Mouse (Mus musculus) hindbrain, embryonic 12.5 days (tissue): ENCODE results near the gene Phc1. TPM values are rescaled to one million over a fixed set of nuclear protein-coding genes. Genes with fewer than 3 reads are reported as not detected.
A peak's percentile ranks its signal among the peaks of the same experiment; 100 is the strongest.

ENCODE experiments used
- ATAC-seq: fragments of 200-750 bp; cut with Nextera tagmentation; 2 replicates; pipeline ENCODE4 v1.8.0; 2017; ENCODE audit warnings: moderate TSS enrichment; ENCODE audit not compliant: low FRiP score
- H3K27ac ChIP-seq: fragments of 300-500 bp; sonication (generic); 2 replicates; pipeline ENCODE4 v1.5.1; 2016; ENCODE audit warnings: mild to moderate bottlenecking
- H3K27me3 ChIP-seq: fragments of 300-500 bp; sonication (generic); 2 replicates; pipeline ENCODE4 v1.6.1; 2016; ENCODE audit warnings: mild to moderate bottlenecking
- H3K36me3 ChIP-seq: fragments of 300-500 bp; sonication (generic); 2 replicates; pipeline ENCODE4 v1.6.1; 2016; ENCODE audit warnings: mild to moderate bottlenecking
- H3K4me1 ChIP-seq: fragments of 300-500 bp; sonication (generic); 2 replicates; pipeline ENCODE4 v1.6.1; 2016
- H3K4me2 ChIP-seq: fragments of 300-500 bp; sonication (generic); replicated peaks from 2 replicates; pipeline ENCODE4 v1.6.1; 2016; ENCODE audit warnings: mild to moderate bottlenecking
- H3K4me3 ChIP-seq: fragments of 300-500 bp; sonication (generic); 2 replicates; pipeline ENCODE4 v1.5.1; 2016; ENCODE audit warnings: mild to moderate bottlenecking
- H3K9ac ChIP-seq: fragments of 300-500 bp; sonication (generic); 2 replicates; pipeline ENCODE4 v1.6.1; 2016; ENCODE audit warnings: mild to moderate bottlenecking, moderate library complexity
- H3K9me3 ChIP-seq: fragments of 300-500 bp; sonication (generic); replicated peaks from 2 replicates; pipeline ENCODE4 v1.6.1; 2016; ENCODE audit warnings: mild to moderate bottlenecking
- WGBS: fragments of 180-500 bp; shearing (Covaris S2); methylation state at CpG from one replicate; pipeline ENCODE4 v1.1.7; 2016; 5-methylcytosine and 5-hydroxymethylcytosine counted together
- polyA plus RNA-seq: library from polyadenylated mRNA; unstranded; fragments of >200 nt; fragmentation: Nextera tagmentation; extraction: Ambion mirVana; gene quantifications from 2 replicates; pipeline ENCODE4 v1.2.1, GENCODE M21; 2016

The Phc1 gene
- polyA plus RNA-seq, 1 experiment from 2014 or later: 34.9 TPM

GRCm38 (mm10) chr6:122303526-122303925 lies 36.8 kb downstream of the Phc1 start:
- Histone ChIP-seq H3K4me3 (no peak overlapping the region), H3K27me3 (no peaks in the 10 kb centered on the region), H3K4me1 (0 out of 2 replicates have a peak, but pooled peaks cover 3% of the 10 kb centered on the region), H3K9me3 (no peaks in the 10 kb centered on the region), H3K27ac (no peak overlapping the region), H3K9ac (no peak overlapping the region), H3K4me2 (no peak overlapping the region), H3K36me3 (no peaks in the 10 kb centered on the region)
- ATAC-seq: no peak
- 81% methylated on average over 9 of the region's 9 CpGs for WGBS

DNA sequence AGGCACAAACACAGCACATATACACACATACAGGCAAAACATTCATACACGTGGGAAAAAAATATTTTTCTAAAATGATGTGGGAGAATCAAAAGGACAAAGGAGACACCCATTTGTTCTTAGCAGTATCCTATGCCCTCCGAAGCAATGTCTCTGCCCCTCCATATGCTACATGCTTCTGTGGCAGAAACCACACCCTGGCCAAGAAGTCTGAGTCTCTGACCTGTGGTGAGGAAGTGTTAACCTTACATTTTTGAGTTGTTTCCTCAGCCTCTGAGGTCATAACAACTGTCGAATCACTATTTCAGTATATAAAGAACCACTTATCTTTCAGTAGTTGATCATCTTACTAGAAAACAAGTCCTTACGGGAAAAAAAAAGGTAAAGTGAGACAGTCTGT lies 37.7 kb downstream of the Phc1 start:
- Histone ChIP-seq H3K9ac (no peak overlapping the region), H3K4me1 (0 out of 2 replicates have a peak, but pooled peaks cover 2% of the 10 kb centered on the region), H3K27me3 (no peaks in the 10 kb centered on the region), H3K4me3 (no peak overlapping the region), H3K4me2 (no peak overlapping the region), H3K27ac (no peak overlapping the region), H3K9me3 (no peaks in the 10 kb centered on the region), H3K36me3 (no peaks in the 10 kb centered on the region)
- no peak for ATAC-seq
- 86% methylated on average over 4 of the region's 4 CpGs for WGBS

DNA sequence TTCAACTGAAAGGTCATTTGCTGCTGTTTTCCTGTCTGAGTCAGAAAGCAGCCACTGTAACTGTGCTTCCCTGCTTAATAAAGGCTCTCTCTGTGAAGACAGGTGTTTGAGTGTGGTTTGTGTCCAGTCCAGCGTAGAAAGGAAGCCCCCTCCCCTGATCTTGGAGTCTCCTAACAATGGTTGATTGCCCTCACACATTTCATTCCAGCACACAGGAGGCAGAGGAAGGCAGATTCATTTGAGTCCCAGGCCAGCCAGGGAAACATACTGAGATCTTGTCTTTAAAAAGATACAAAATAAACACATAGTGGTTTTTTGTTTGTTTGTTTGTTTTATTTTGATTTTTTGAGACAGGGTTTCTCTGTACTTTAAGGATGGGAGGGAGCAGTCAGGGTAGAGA lies 38.2 kb downstream of the Phc1 start:
- Histone ChIP-seq H3K4me1 (0 out of 2 replicates have a peak, but pooled peaks cover 2% of the 10 kb centered on the region), H3K9ac (no peak overlapping the region), H3K4me3 (no peak overlapping the region), H3K27ac (no peak overlapping the region), H3K27me3 (no peaks in the 10 kb centered on the region), H3K4me2 (no peak overlapping the region), H3K9me3 (no peaks in the 10 kb centered on the region), H3K36me3 (no peaks in the 10 kb centered on the region)
- no peak for ATAC-seq
- WGBS: 67% methylated on average over 1 of the region's 1 CpGs

- H3K4me3 ChIP-seq: no peak overlapping the region
- H3K27ac ChIP-seq: no peak overlapping the region
- WGBS: 72% methylated on average over 3 of the region's 3 CpGs
- H3K36me3 ChIP-seq: no peaks in the 10 kb centered on the region
- no peak overlapping the region for H3K4me2 ChIP-seq
- peaks cover 5% of the 10 kb centered on the region; the same call in 1 of the 2 replicates for H3K4me1 ChIP-seq
- H3K27me3 ChIP-seq: no peaks in the 10 kb centered on the region
- no peaks in the 10 kb centered on the region for H3K9me3 ChIP-seq
- ATAC-seq: no peak
- H3K9ac ChIP-seq: no peak overlapping the region
Observed at GRCm38 (mm10) chr6:122299621-122300133, 40.7 kb downstream of the Phc1 start.

- peak; percentile 39; the same call in 1 of the 2 replicates for ATAC-seq
- no peaks in the 10 kb centered on the region for H3K27me3 ChIP-seq
- no peaks in the 10 kb centered on the region for H3K36me3 ChIP-seq
- peak overlapping the region; percentile 62; the same call in 1 of the 2 replicates for H3K4me2 ChIP-seq
- WGBS: 62% methylated on average over 4 of the region's 4 CpGs
- no peak overlapping the region for H3K4me3 ChIP-seq
- peaks cover 5% of the 10 kb centered on the region; the same call in 1 of the 2 replicates for H3K4me1 ChIP-seq
- no peak overlapping the region for H3K27ac ChIP-seq
- H3K9me3 ChIP-seq: no peaks in the 10 kb centered on the region
- H3K9ac ChIP-seq: no peak overlapping the region
Observed at GRCm38 (mm10) chr6:122298223-122298609, 42.1 kb downstream of the Phc1 start.

- H3K27ac ChIP-seq: peak overlapping the region; percentile 79
- no peaks in the 10 kb centered on the region for H3K9me3 ChIP-seq
- WGBS: 7% methylated on average over 25 of the region's 25 CpGs
- peak; percentile 85 for ATAC-seq
- H3K9ac ChIP-seq: peak overlapping the region; percentile 71
- H3K4me2 ChIP-seq: peak overlapping the region; percentile 62
- no peaks in the 10 kb centered on the region for H3K36me3 ChIP-seq
- H3K4me1 ChIP-seq: peaks cover 5% of the 10 kb centered on the region; the same call in 1 of the 2 replicates
- H3K4me3 ChIP-seq: peak overlapping the region; percentile 46
- no peaks in the 10 kb centered on the region for H3K27me3 ChIP-seq
Observed at GRCm38 (mm10) chr6:122297279-122298222, 42.8 kb downstream of the Phc1 start.

GRCm38 (mm10) chr6:122296918-122297278 lies 43.5 kb downstream of the Phc1 start:
- H3K4me1 ChIP-seq: peaks cover 5% of the 10 kb centered on the region; the same call in 1 of the 2 replicates
- peak; percentile 46 for ATAC-seq

GRCm38 (mm10) chr6:122295242-122295641 lies 45.1 kb downstream of the Phc1 start:
- no peak for ATAC-seq
- Histone ChIP-seq H3K4me2 (no peak overlapping the region), H3K4me1 (peaks cover 5% of the 10 kb centered on the region; the same call in 1 of the 2 replicates), H3K9me3 (no peaks in the 10 kb centered on the region), H3K27me3 (no peaks in the 10 kb centered on the region), H3K27ac (no peak overlapping the region), H3K9ac (no peak overlapping the region), H3K4me3 (no peak overlapping the region), H3K36me3 (no peaks in the 10 kb centered on the region)
- 52% methylated on average over 9 of the region's 9 CpGs for WGBS

More at GRCm38 (mm10) chr6:122296918-122297278, 43.5 kb downstream of the Phc1 start:
- 28% methylated on average over 3 of the region's 3 CpGs for WGBS
- Histone ChIP-seq H3K4me2 (peak overlapping the region; percentile 62), H3K27ac (peak overlapping the region; percentile 79), H3K36me3 (no peaks in the 10 kb centered on the region), H3K27me3 (no peaks in the 10 kb centered on the region), H3K4me3 (peak overlapping the region; percentile 46), H3K9ac (peak overlapping the region; percentile 71), H3K9me3 (no peaks in the 10 kb centered on the region)

DNA sequence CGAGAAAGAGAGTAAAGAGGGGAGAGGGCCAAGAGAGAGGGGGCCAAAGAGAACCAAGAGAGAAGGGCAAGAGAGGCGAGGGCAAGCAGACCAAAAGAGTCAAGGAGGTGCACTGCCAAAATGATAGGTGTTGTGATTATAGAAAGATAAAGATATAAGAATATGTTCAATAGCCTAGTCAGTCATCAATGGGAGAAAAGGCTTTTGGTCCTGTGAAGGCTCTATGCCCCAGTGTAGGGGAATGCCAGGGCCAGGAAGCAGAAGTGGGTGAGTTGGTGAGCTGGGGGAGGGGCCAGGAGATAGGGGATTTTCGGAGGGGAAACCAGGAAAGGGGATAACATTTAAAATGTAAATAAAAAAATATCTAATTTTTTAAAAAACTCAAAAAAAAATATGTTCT lies 46.1 kb downstream of the Phc1 start:
- no peak overlapping the region for H3K4me2 ChIP-seq
- H3K9ac ChIP-seq: no peak overlapping the region
- peaks cover 5% of the 10 kb centered on the region; the same call in 1 of the 2 replicates for H3K4me1 ChIP-seq
- H3K27me3 ChIP-seq: no peaks in the 10 kb centered on the region
- 82% methylated on average over 3 of the region's 3 CpGs for WGBS
- H3K9me3 ChIP-seq: no peaks in the 10 kb centered on the region
- no peak overlapping the region for H3K27ac ChIP-seq
- ATAC-seq: no peak
- H3K4me3 ChIP-seq: no peak overlapping the region
- no peaks in the 10 kb centered on the region for H3K36me3 ChIP-seq

GRCm38 (mm10) chr6:122293796-122294195 lies 46.6 kb downstream of the Phc1 start:
- no peaks in the 10 kb centered on the region for H3K27me3 ChIP-seq
- no peak overlapping the region for H3K27ac ChIP-seq
- no peak for ATAC-seq
- H3K4me1 ChIP-seq: peaks cover 5% of the 10 kb centered on the region; the same call in 1 of the 2 replicates
- H3K4me3 ChIP-seq: no peak overlapping the region
- H3K36me3 ChIP-seq: no peaks in the 10 kb centered on the region
- no peaks in the 10 kb centered on the region for H3K9me3 ChIP-seq
- WGBS: 92% methylated on average over 9 of the region's 9 CpGs
- H3K4me2 ChIP-seq: no peak overlapping the region
- no peak overlapping the region for H3K9ac ChIP-seq

DNA sequence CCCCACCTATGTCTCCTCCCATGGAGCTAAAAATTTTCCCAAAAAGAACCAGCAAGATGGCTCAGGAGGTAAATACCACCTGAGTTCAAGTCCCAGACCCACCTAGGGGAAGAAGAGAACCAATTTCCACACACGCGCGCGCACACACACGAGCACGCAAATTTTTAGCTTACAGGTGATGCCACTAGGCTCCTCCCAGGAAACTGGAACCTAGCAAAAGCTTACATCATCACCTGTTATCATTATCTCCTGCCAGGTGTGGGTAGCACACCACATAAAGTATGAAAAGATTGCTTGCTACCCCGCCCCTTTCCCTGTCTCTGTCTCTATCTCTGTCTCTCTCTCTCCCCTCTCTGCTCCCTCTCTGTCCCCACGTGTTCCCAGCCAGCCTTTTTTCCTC lies 47.2 kb downstream of the Phc1 start:
- Histone ChIP-seq H3K27me3 (no peaks in the 10 kb centered on the region), H3K4me1 (peaks cover 5% of the 10 kb centered on the region; the same call in 1 of the 2 replicates), H3K9ac (no peak overlapping the region), H3K4me2 (no peak overlapping the region), H3K36me3 (no peaks in the 10 kb centered on the region), H3K4me3 (no peak overlapping the region), H3K9me3 (no peaks in the 10 kb centered on the region), H3K27ac (no peak overlapping the region)
- 92% methylated on average over 8 of the region's 8 CpGs for WGBS
- no peak for ATAC-seq

GRCm38 (mm10) chr6:122292184-122292583 lies 48.2 kb downstream of the Phc1 start:
- WGBS: 77% methylated on average over 2 of the region's 2 CpGs

More at GRCm38 (mm10) chr6:122292184-122292583, 48.2 kb downstream of the Phc1 start:
- ATAC-seq: no peak
- Histone ChIP-seq H3K27me3 (no peaks in the 10 kb centered on the region), H3K27ac (no peak overlapping the region), H3K9me3 (no peaks in the 10 kb centered on the region), H3K9ac (no peak overlapping the region), H3K4me3 (no peak overlapping the region), H3K4me2 (no peak overlapping the region), H3K36me3 (no peaks in the 10 kb centered on the region), H3K4me1 (peaks cover 4% of the 10 kb centered on the region; the same call in 1 of the 2 replicates)
